Mouse (Mus musculus) CH12.LX (cell line): ENCODE measurements around the gene Cnn3. TPM values are rescaled to one million over a fixed set of nuclear protein-coding genes. Genes with fewer than 3 reads are reported as not detected.

ENCODE experiments used
- DNase-seq: peaks from one replicate; pipeline ENCODE4 v3.0.0-alpha.2; 2013; ENCODE audit errors: extremely low read depth
- H3K27ac ChIP-seq: 2 replicates; pipeline ENCODE4 v1.5.1; 2012; ENCODE audit warnings: low read depth, mild to moderate bottlenecking, control low read depth, moderate library complexity; ENCODE audit not compliant: insufficient read depth
- H3K27me3 ChIP-seq: replicated peaks from 2 replicates; pipeline ENCODE3; 2012; ENCODE audit warnings: inconsistent platforms
- H3K36me3 ChIP-seq, 2 experiments: replicated peaks in 1 of 2; 2 replicates each; pipeline versions ENCODE3 to v1.6.1; 2012; ENCODE audit warnings: inconsistent platforms in 1 of 2, low read length in 1 of 2, mild to moderate bottlenecking in 1 of 2, mixed read lengths in 1 of 2, moderate library complexity in 1 of 2; ENCODE audit not compliant: control insufficient read depth in 1 of 2, insufficient read depth in 1 of 2
- H3K4me1 ChIP-seq, 2 experiments: 2 replicates each; pipeline ENCODE4 v1.6.1; 2012; ENCODE audit warnings: inconsistent platforms in 1 of 2, moderate library complexity in 1 of 2; ENCODE audit not compliant: insufficient read depth in 2 of 2, control insufficient read depth in 1 of 2
- H3K4me2 ChIP-seq: 2 replicates; pipeline ENCODE4 v1.6.1; 2012; ENCODE audit warnings: low read depth, mild to moderate bottlenecking, control low read depth; ENCODE audit not compliant: poor library complexity, insufficient read depth, severe bottlenecking
- H3K4me3 ChIP-seq, 3 experiments: fragments of 150-350 bp in 1 of 3; sonication (generic) in 1 of 3; replicated peaks in 1 of 3; 2 replicates each; pipeline versions ENCODE3 to v1.5.1; 2011 to 2012; ENCODE audit warnings: low read depth in 2 of 3, low read length in 2 of 3, mild to moderate bottlenecking in 2 of 3, moderate library complexity in 2 of 3, control low read depth in 1 of 3, improper control_type of control experiment in 1 of 3, inconsistent platforms in 1 of 3, mixed read lengths in 1 of 3; ENCODE audit not compliant: poor library complexity in 1 of 3
- H3K79me2 ChIP-seq: replicated peaks from 2 replicates; pipeline ENCODE4 v1.6.1; 2012; ENCODE audit warnings: mild to moderate bottlenecking, moderate library complexity; ENCODE audit not compliant: control insufficient read depth, poor library complexity, insufficient read depth, severe bottlenecking; ENCODE audit errors: extremely low read depth
- H3K9ac ChIP-seq: 2 replicates; pipeline ENCODE4 v1.6.1; 2012; ENCODE audit warnings: low read depth, mild to moderate bottlenecking, control low read depth, moderate library complexity; ENCODE audit not compliant: insufficient read depth
- H3K9me3 ChIP-seq: replicated peaks from 2 replicates; pipeline ENCODE3; 2012; ENCODE audit warnings: low read length, inconsistent platforms, mixed read lengths
- BHLHE40 ChIP-seq: IDR thresholded peaks from 2 replicates; pipeline ENCODE4 v1.6.1; 2011; ENCODE audit warnings: mild to moderate bottlenecking, low read depth, low read length, improper control_type of control experiment
- CHD1 ChIP-seq: IDR thresholded peaks from 2 replicates; pipeline ENCODE4 v1.6.1; 2012; ENCODE audit warnings: low read depth, low read length, improper control_type of control experiment, inconsistent platforms
- CHD2 ChIP-seq: IDR thresholded peaks from 2 replicates; pipeline ENCODE4 v1.6.1; 2011; ENCODE audit warnings: low read length, improper control_type of control experiment
- E2F4 ChIP-seq: IDR thresholded peaks from 2 replicates; pipeline ENCODE4 v1.6.1; 2011; ENCODE audit warnings: low read depth, low read length, improper control_type of control experiment; ENCODE audit not compliant: insufficient replicate concordance
- ELF1 ChIP-seq: IDR thresholded peaks from 2 replicates; pipeline ENCODE4 v1.6.1; 2014; ENCODE audit warnings: low read depth, mild to moderate bottlenecking, inconsistent platforms, low read length, improper control_type of control experiment
- GABPA ChIP-seq: IDR thresholded peaks from 2 replicates; pipeline ENCODE4 v1.6.1; 2012; ENCODE audit warnings: low read depth, low read length, improper control_type of control experiment, inconsistent platforms; ENCODE audit not compliant: insufficient replicate concordance
- IRF4 ChIP-seq: IDR thresholded peaks from 2 replicates; pipeline ENCODE4 v1.6.1; 2014; ENCODE audit warnings: low read depth, mild to moderate bottlenecking, inconsistent platforms, low read length, improper control_type of control experiment
- JUN ChIP-seq: IDR thresholded peaks from 2 replicates; pipeline ENCODE4 v1.6.1; 2011; ENCODE audit warnings: low read depth, mild to moderate bottlenecking, low read length, improper control_type of control experiment, moderate library complexity; ENCODE audit not compliant: insufficient read depth
- MEF2A ChIP-seq: IDR thresholded peaks from 2 replicates; pipeline ENCODE4 v1.6.1; 2014; ENCODE audit warnings: low read depth, mild to moderate bottlenecking, inconsistent platforms, low read length, improper control_type of control experiment, borderline replicate concordance
- MYC ChIP-seq: IDR thresholded peaks from 2 replicates; pipeline ENCODE4 v1.6.1; 2011; ENCODE audit warnings: low read depth, mild to moderate bottlenecking, improper control_type of control experiment, low read length
- NELFE ChIP-seq: IDR thresholded peaks from 2 replicates; pipeline ENCODE4 v1.6.1; 2011; ENCODE audit warnings: low read depth, low read length, improper control_type of control experiment
- NRF1 ChIP-seq: IDR thresholded peaks from 2 replicates; pipeline ENCODE4 v1.6.1; 2014; ENCODE audit warnings: low read depth, mild to moderate bottlenecking, inconsistent platforms, low read length, improper control_type of control experiment, moderate library complexity
- POLR2A ChIP-seq: IDR thresholded peaks from 2 replicates; pipeline ENCODE4 v1.6.1; 2011; ENCODE audit warnings: low read depth, mild to moderate bottlenecking, improper control_type of control experiment, low read length
- POLR2AphosphoS2 ChIP-seq: IDR thresholded peaks from 2 replicates; pipeline ENCODE4 v1.6.1; 2011; ENCODE audit warnings: low read depth, low read length, improper control_type of control experiment
- RCOR1 ChIP-seq: conservative IDR thresholded peaks from 2 replicates; pipeline ENCODE4 v1.6.1; 2012; ENCODE audit warnings: low read depth, mild to moderate bottlenecking, inconsistent platforms, low read length, improper control_type of control experiment
- SIN3A ChIP-seq: IDR thresholded peaks from 2 replicates; pipeline ENCODE4 v1.6.1; 2012; ENCODE audit warnings: low read length, improper control_type of control experiment, inconsistent platforms
- SMC3 ChIP-seq: IDR thresholded peaks from 2 replicates; pipeline ENCODE4 v1.6.1; 2011; ENCODE audit warnings: low read depth, low read length, improper control_type of control experiment
- UBTF ChIP-seq: IDR thresholded peaks from 2 replicates; pipeline ENCODE4 v1.6.1; 2012; ENCODE audit warnings: low read depth, mild to moderate bottlenecking, inconsistent platforms, low read length, improper control_type of control experiment, moderate library complexity
- USF1 ChIP-seq: IDR thresholded peaks from 2 replicates; pipeline ENCODE4 v1.6.1; 2014; ENCODE audit warnings: low read depth, mild to moderate bottlenecking, inconsistent platforms, low read length, improper control_type of control experiment
- ZC3H11A ChIP-seq: IDR thresholded peaks from 2 replicates; pipeline ENCODE4 v1.6.1; 2012; ENCODE audit warnings: low read depth, mild to moderate bottlenecking, inconsistent platforms, low read length, improper control_type of control experiment
- ZMIZ1 ChIP-seq: IDR thresholded peaks from 2 replicates; pipeline ENCODE4 v1.6.1; 2012; ENCODE audit warnings: low read depth, mild to moderate bottlenecking, inconsistent platforms, low read length, improper control_type of control experiment
- dilution Hi-C: fragments of 300-500 bp; cut with MboI; formaldehyde crosslinking; loops from 2 replicates; pipeline ENCODE4 v1.14.3; 2020; ENCODE audit warnings: low sequenced_read_pairs; ENCODE audit not compliant: extremely low pct_unique_long_range_greater_than_20kb, extremely low pct_ligation_motif_present
- in situ Hi-C: fragments of 300-500 bp; cut with MboI; formaldehyde crosslinking; loops from 3 replicates; pipeline ENCODE4 v1.14.3; 2019; ENCODE audit warnings: low sequenced_read_pairs, low pct_ligation_motif_present, low pct_unique_long_range_greater_than_20kb, mixed read lengths
- polyA plus RNA-seq: library from polyadenylated mRNA; unstranded; fragments of >175 nt; gene quantifications from 2 replicates; pipeline ENCODE4 v1.2.1, GENCODE M21; 2012; ENCODE audit warnings: low read depth; ENCODE audit not compliant: insufficient read length
- total RNA-seq, 2 experiments: library from RNA; depleted of rRNA; stranded (reverse); fragments of 300-350 nt in 1 of 2; fragments of >200 nt in 1 of 2; gene quantifications; 2 replicates each; pipeline ENCODE4 v1.2.3; 2012 to 2014

The Cnn3 gene
- total and polyA plus RNA-seq, 3 experiments = 12.5 to 58.5 (median 46.4) TPM

DNA sequence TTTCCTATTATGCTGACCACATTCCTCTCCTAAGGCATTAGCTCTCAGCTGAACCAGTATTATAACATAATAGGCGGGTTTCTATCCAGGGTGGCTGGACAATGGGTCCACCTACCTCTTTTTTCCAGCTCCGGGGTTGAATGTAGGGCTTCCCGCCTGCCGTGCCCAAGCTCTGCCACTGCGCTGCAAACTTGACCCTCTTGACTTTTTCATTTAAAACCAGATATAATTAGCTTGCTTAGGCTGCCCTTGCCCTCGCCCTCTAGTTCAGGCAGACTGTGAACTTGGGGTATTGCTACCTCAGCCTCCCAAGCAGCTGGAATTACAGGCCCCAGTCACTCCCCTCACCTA is 8.1 kb upstream of the Cnn3 start:
- Histone ChIP-seq H3K27ac (no peak overlapping the region), H3K4me1 (peaks cover 0 to 12% of the 10 kb centered on the region in 2 experiments; a peak in 2 of 4 replicates), H3K9me3 (peaks cover 2% of the 10 kb centered on the region), H3K9ac (no peak overlapping the region), H3K4me2 (no peak overlapping the region), H3K27me3 (peaks cover under 1% of the 10 kb centered on the region), H3K4me3 (no peak overlapping the region), H3K36me3 (no peaks in the 10 kb centered on the region), H3K79me2 (no peaks in the 10 kb centered on the region)
- in situ Hi-C loops = no loop called here
- dilution Hi-C loops = no loop called here
- no peak for TF ChIP-seq USF1
- no peak for TF ChIP-seq GABPA
- no peak for TF ChIP-seq JUN
- TF ChIP-seq IRF4 = no peak
- TF ChIP-seq E2F4 = no peak
- no peak for TF ChIP-seq ZMIZ1
- no peak for TF ChIP-seq SIN3A
- TF ChIP-seq MYC = no peak
- TF ChIP-seq NELFE = no peak
- TF ChIP-seq SMC3 = no peak
- no peak for TF ChIP-seq BHLHE40
- TF ChIP-seq POLR2A = no peak
- TF ChIP-seq UBTF = no peak
- TF ChIP-seq ELF1 = no peak
- no peak for TF ChIP-seq MEF2A
- no peak for TF ChIP-seq NRF1
- TF ChIP-seq CHD1 = no peak
- DNase-seq = no peak

DNA sequence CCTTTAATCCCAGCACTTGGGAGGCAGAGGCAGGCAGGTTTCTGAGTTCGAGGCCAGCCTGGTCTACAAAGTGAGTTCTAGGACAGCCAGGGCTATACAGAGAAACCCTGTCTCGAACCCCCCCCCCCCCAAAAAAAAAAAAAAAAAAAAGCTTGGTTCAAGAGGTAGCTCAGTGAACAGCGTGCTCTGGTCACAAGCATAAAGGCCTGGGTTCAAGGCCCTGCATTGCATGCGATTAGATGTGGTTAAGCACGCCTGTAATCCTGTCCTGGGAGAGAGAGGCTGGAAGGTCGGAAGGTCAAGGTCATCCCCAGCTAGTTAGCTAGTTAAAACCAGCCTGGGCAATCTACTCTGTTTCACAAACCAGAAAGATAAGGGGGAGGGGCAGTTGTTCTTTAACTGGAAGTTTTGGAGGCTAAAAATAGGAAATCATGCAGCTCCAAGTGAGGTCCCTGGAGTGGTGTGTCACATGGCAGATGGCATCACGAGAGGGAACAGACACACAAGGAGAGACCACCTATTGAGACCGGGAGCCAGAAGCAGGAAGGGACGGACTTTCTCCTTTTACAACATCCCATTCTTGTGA is 7.4 kb upstream of the Cnn3 start:
- no peak overlapping the region for H3K9ac ChIP-seq
- TF ChIP-seq ZMIZ1 (no peak), RCOR1 (no peak), GABPA (no peak), CHD2 (no peak), MEF2A (no peak), SIN3A (no peak), ZC3H11A (no peak), POLR2AphosphoS2 (no peak)

More for the DNA sequence above, 7.4 kb upstream of the Cnn3 start:
- no peak overlapping the region for H3K27ac ChIP-seq
- H3K4me3 ChIP-seq = no peak overlapping the region
- no peak overlapping the region for H3K4me2 ChIP-seq
- H3K27me3 ChIP-seq = peaks cover 1% of the 10 kb centered on the region
- H3K79me2 ChIP-seq = no peaks in the 10 kb centered on the region
- in situ Hi-C loops = no loop called here
- no peaks in the 10 kb centered on the region for H3K36me3 ChIP-seq
- no peak for DNase-seq
- dilution Hi-C loops = no loop called here
- peaks cover 0 to 12% of the 10 kb centered on the region in 2 experiments; a peak in 2 of 4 replicates for H3K4me1 ChIP-seq
- peaks cover 2% of the 10 kb centered on the region for H3K9me3 ChIP-seq
